Mouse (Mus musculus) limb, embryonic 14.5 days (tissue): ENCODE results near the gene Etnk1. TPM values are rescaled to one million over a fixed set of nuclear protein-coding genes. Genes with fewer than 3 reads are reported as not detected.

Experiments
- ATAC-seq: fragments of 200-750 bp; cut with Nextera tagmentation; 2 replicates; pipeline ENCODE4 v1.8.0; 2017; ENCODE audit warnings: low read depth, moderate number of reproducible peaks, moderate TSS enrichment; ENCODE audit not compliant: low FRiP score
- DNase-seq: peaks from one replicate; pipeline ENCODE4 v3.0.0-alpha.2; 2015; ENCODE audit warnings: low spot score
- H3K27ac ChIP-seq: fragments of 300-500 bp; sonication (generic); replicated peaks from 2 replicates; pipeline ENCODE4 v1.5.1; 2014; ENCODE audit warnings: low read depth, mild to moderate bottlenecking, low read length, moderate library complexity, mixed read lengths
- H3K27me3 ChIP-seq: fragments of 300-500 bp; sonication (generic); 2 replicates; pipeline ENCODE4 v1.6.1; 2014; ENCODE audit warnings: low read length, mixed read lengths; ENCODE audit not compliant: control insufficient read depth, insufficient read depth
- H3K36me3 ChIP-seq: fragments of 300-500 bp; sonication (generic); 2 replicates; pipeline ENCODE4 v1.6.1; 2014; ENCODE audit warnings: mild to moderate bottlenecking, low read length, moderate library complexity, mixed read lengths; ENCODE audit not compliant: control insufficient read depth, insufficient read depth
- H3K4me1 ChIP-seq: fragments of 300-500 bp; sonication (generic); 2 replicates; pipeline ENCODE4 v1.6.1; 2014; ENCODE audit warnings: antibody characterized with exemption, low read length, mixed read lengths; ENCODE audit not compliant: control insufficient read depth, insufficient read depth
- H3K4me2 ChIP-seq: fragments of 300-500 bp; sonication (generic); replicated peaks from 2 replicates; pipeline ENCODE4 v1.6.1; 2014; ENCODE audit warnings: low read depth, mild to moderate bottlenecking, low read length, moderate library complexity; ENCODE audit not compliant: severe bottlenecking
- H3K4me3 ChIP-seq: fragments of 300-500 bp; sonication (generic); replicated peaks from 2 replicates; pipeline ENCODE4 v1.5.1; 2014; ENCODE audit warnings: low read length
- H3K9ac ChIP-seq: fragments of 300-500 bp; sonication (generic); 2 replicates; pipeline ENCODE4 v1.6.1; 2014; ENCODE audit warnings: mild to moderate bottlenecking, low read depth, low read length, moderate library complexity; ENCODE audit not compliant: severe bottlenecking
- H3K9me3 ChIP-seq: fragments of 300-500 bp; sonication (generic); 2 replicates; pipeline ENCODE4 v1.6.1; 2016; ENCODE audit warnings: low read length; ENCODE audit not compliant: control insufficient read depth
- POLR2A ChIP-seq: fragments of 200-500 bp; IDR thresholded peaks from 2 replicates; pipeline ENCODE4 v1.8.0; 2012; ENCODE audit warnings: inconsistent platforms, mild to moderate bottlenecking, moderate library complexity, borderline replicate concordance; ENCODE audit not compliant: insufficient read depth, insufficient read length; ENCODE audit errors: extremely low read depth
- WGBS: fragments of 180-500 bp; shearing (Covaris S2); extraction: QIAGEN DNeasy Blood & Tissue Kit; methylation state at CpG from one replicate; pipeline ENCODE4 v1.1.7; 2014; 5-methylcytosine and 5-hydroxymethylcytosine counted together
- polyA plus RNA-seq, 2 experiments: library from polyadenylated mRNA; depleted of rRNA in 1 of 2; stranded (reverse) in 1 of 2; unstranded in 1 of 2; fragments of >200 nt; fragmentation: Nextera tagmentation in 1 of 2; extraction: Ambion mirVana in 1 of 2; gene quantifications; 2 replicates each; pipeline versions ENCODE4 v1.2.1 to v1.2.3; 2012 to 2014

The Etnk1 gene
- polyA plus RNA-seq, 2 experiments: 22.0 to 72.9 TPM

GRCm38 (mm10) chr6:143130411-143130810, 36.6 kb upstream of the Etnk1 start:
- H3K4me2 ChIP-seq: no peak overlapping the region
- no peaks in the 10 kb centered on the region for H3K4me1 ChIP-seq
- DNase-seq (no peak), ATAC-seq (no peak)
- 0 out of 2 replicates have a peak, but pooled peaks cover 10% of the 10 kb centered on the region for H3K9me3 ChIP-seq
- TF ChIP-seq POLR2A: no peak
- H3K36me3 ChIP-seq: no peaks in the 10 kb centered on the region
- no peak overlapping the region for H3K4me3 ChIP-seq
- WGBS: 83% methylated on average over 4 of the region's 4 CpGs
- no peak overlapping the region for H3K9ac ChIP-seq
- H3K27me3 ChIP-seq: no peaks in the 10 kb centered on the region
- H3K27ac ChIP-seq: no peak overlapping the region

DNA sequence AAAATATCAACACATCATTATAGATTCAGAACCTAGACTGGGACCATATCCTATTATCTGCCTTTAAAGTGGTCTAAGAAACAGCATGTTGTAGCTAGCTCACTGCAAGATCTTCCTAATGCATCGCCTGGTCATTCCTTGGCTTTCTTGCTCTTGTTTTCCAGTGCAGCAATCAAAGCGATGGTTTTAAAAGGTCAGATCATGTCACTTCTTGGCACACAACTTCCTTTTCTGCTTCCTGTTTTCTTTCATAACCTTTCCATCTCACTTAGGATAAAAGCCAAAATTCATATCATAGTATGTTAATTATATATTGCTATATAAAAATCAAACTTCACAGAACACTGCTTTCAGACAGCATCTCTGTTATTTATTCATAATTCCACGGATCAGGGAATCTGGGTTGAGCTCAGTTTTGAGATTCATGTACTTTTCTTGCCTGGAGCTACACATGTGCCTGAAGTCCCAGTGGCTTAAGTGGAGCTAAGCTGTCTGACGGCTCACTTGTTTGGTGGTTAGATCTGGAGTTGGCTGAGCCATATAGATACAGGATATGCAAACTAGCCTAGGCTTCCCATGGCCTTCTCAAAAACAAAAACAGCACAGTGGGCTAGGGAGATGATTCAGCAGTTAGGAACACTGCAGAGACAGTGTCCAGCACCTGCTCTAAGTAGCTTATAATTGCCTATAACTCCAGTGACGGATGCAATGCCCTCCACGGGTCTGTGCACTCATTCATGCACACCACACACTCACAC, 34.9 kb upstream of the Etnk1 start:
- no peaks in the 10 kb centered on the region for H3K36me3 ChIP-seq
- H3K9ac ChIP-seq: no peak overlapping the region
- 0 out of 2 replicates have a peak, but pooled peaks cover 10% of the 10 kb centered on the region for H3K9me3 ChIP-seq
- no peak for TF ChIP-seq POLR2A
- H3K4me1 ChIP-seq: no peaks in the 10 kb centered on the region
- no peak for ATAC-seq
- no peak overlapping the region for H3K27ac ChIP-seq
- H3K4me3 ChIP-seq: no peak overlapping the region
- no peaks in the 10 kb centered on the region for H3K27me3 ChIP-seq
- 67% methylated on average over 6 of the region's 6 CpGs for WGBS
- DNase-seq: no peak
- H3K4me2 ChIP-seq: no peak overlapping the region

DNA sequence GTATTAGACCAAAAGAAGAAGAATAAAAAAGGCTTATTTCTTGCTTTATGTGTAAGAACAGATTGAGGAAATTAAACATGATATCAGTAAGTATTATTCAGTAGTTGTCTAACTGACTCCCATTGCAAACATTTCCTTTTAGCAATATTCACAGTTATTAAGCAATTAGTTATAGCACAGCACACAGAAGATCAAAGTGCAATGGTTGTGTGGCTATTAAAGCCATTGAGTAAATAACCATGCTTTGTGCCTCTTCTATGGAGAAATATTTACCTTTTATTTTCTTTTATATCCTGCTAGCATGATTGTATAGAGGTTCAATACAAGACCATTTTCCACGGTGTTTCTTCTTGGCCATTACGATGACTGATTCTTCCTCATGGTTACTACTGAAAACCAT, 33.9 kb upstream of the Etnk1 start:
- no peak overlapping the region for H3K9ac ChIP-seq
- no peak for ATAC-seq
- no peaks in the 10 kb centered on the region for H3K36me3 ChIP-seq
- H3K4me1 ChIP-seq: no peaks in the 10 kb centered on the region
- H3K27me3 ChIP-seq: no peaks in the 10 kb centered on the region
- H3K9me3 ChIP-seq: 0 out of 2 replicates have a peak, but pooled peaks cover 10% of the 10 kb centered on the region
- H3K4me3 ChIP-seq: no peak overlapping the region
- WGBS: 92% methylated on average over 2 of the region's 2 CpGs
- no peak overlapping the region for H3K27ac ChIP-seq
- no peak overlapping the region for H3K4me2 ChIP-seq
- TF ChIP-seq POLR2A: no peak
- no peak for DNase-seq

DNA sequence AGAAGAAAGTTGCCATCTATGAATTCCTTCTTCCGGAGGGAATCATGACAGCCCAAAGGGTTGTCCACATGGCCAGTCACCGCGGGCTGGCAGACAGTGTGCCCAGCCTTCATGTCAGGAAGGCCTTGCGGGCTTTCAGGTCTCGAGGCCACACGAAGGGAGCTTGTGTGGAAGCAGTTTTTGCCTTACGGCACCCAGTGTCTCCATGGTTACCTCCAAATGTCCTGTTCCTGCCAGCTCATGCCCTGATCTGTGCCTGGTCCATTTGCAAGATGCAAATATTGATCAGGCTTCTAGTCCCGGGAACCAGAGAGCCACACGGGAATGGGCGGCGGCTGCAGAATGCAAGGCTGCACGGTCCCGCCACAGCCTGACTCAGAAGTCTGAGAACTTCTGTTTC, 31.9 kb upstream of the Etnk1 start:
- TF ChIP-seq POLR2A: no peak
- Histone ChIP-seq H3K9ac (no peak overlapping the region), H3K4me1 (no peaks in the 10 kb centered on the region), H3K36me3 (no peaks in the 10 kb centered on the region), H3K4me2 (no peak overlapping the region), H3K9me3 (0 out of 2 replicates have a peak, but pooled peaks cover 5% of the 10 kb centered on the region), H3K4me3 (no peak overlapping the region), H3K27ac (no peak overlapping the region), H3K27me3 (no peaks in the 10 kb centered on the region)
- 91% methylated on average over 13 of the region's 13 CpGs for WGBS
- ATAC-seq: no peak
- no peak for DNase-seq

DNA sequence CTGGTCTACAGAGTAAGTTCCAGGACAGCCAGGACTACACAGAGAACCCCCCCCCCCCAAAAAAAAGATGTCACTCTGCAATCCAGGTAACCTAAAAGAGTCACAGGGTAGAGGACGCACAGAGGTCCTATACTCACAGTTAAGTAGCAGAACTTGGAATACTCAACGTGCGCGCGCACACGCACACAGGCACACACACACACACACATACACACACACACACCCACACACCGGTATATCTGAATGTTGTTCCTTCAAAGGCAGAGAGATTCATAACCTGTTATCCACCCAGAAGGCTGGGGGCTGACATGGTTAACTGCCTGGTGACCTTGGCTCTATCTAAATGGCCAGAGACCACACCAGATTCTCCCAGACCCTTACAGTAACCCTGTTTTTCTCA, 30.3 kb upstream of the Etnk1 start:
- Histone ChIP-seq H3K4me3 (no peak overlapping the region), H3K36me3 (no peaks in the 10 kb centered on the region), H3K9ac (no peak overlapping the region), H3K4me1 (no peaks in the 10 kb centered on the region), H3K9me3 (no peaks in the 10 kb centered on the region), H3K27ac (no peak overlapping the region), H3K27me3 (no peaks in the 10 kb centered on the region), H3K4me2 (no peak overlapping the region)
- DNase-seq: no peak
- TF ChIP-seq POLR2A: no peak
- ATAC-seq: no peak
- WGBS: 98% methylated on average over 7 of the region's 7 CpGs
